Mouse (Mus musculus) right cerebral cortex, postnatal 10 days (tissue): ENCODE results near the gene Trp53rka.

Experiments
- DNase-seq, 2 experiments: peaks; one replicate each; pipeline ENCODE4 v3.0.0; 2021; ENCODE audit warnings: low spot score in 2 of 2

The Trp53rka gene

DNA sequence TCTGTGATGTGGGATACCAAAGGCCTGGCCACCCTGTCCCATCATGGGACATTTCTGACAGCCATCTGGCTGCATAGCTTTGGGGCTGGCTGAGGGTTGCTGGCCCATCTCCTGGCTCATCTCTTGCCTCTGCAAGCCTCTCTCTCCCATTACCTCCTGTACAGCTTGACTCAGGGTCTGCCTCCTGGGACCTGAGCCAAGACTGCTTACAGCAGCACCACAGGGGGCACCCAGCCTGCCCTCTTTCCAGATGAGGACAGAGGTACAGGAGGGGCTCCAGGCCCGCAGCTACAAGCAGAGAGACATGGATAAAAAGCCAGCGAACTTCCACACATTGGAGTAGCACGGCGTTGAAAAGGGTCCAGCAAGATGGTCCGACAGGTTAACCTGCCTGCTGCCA is 6.7 kb downstream of the Trp53rka start:
- peak; percentile 43 to 49 for DNase-seq

DNA sequence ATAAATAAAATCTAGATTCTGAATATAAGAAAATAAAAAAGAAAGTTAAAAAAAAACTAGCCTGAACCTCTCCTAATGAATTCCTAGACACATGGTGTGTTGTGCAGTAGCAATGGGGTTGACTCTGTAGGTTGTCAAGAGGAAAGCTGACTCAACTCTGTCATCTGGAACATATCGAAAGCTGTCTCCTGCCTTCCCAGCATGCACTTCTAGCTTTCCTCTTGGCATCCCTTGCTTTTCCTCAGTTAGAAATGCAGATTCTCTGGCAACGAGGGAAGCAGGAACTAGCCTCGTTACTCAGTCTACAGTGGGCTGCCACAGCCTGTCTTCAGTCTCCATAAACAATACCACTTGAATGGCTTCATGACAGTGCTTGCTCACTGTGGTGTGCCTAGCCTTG is 7.3 kb downstream of the Trp53rka start:
- DNase-seq = no peak

DNA sequence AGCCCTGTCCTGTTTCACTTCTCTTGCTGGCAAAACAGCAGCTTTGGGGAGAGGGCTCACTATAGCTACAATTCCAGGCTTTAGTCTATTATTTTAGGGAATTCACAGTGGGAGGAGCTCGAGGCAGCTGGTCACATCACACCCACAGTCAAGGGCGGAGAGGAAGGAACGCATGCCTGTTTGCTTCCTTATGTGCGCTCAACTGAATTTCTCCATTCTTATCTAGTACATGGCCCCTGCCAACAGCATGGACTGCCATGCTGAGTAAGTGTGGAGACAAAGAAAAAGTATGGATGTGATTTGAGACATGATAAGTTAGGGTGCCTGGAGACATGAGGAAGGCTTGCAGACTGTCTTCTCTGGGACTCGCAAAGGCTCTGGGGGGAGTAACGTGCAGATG is 9.0 kb downstream of the Trp53rka start:
- no peak for DNase-seq

DNA sequence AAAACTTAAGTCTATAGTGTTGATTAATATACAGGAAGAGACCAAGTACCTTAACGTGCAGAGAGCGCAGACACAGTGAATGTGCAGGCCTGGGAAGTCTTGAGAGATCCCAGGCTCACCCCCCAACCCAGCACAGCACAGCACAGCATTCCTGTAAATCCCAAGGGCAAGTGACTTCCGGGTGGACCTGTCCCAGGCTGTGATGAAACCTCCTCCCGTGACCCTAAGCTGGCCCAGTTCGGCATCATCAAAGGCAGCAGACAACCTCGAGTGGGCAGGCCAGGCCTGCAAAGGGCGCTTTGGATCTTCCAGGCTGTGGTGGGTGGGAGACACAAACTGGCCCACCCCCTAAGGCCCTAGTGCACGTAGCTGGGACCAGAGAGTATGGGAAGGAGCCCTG is 11.1 kb downstream of the Trp53rka start:
- no peak for DNase-seq

DNA sequence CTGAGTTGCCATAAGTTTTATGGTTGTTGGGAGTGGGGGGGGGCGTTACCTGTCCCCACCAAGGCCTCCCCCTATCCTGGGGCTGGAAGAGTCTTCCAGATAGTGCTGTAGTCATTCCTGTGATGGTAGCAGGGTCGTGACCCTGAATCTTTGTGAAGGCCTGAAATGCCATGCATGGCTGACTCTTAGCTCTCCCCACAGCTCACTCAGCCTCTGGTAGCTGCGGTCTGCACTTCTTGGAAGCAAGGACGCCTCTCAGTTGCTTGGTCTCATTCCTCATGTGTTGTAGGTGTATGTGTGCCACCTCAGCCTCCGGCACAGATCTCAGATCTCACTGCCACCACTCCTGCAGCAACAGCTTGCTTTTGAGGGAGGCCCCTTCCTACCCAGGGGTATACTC is 17.3 kb downstream of the Trp53rka start:
- no peak for DNase-seq

DNA sequence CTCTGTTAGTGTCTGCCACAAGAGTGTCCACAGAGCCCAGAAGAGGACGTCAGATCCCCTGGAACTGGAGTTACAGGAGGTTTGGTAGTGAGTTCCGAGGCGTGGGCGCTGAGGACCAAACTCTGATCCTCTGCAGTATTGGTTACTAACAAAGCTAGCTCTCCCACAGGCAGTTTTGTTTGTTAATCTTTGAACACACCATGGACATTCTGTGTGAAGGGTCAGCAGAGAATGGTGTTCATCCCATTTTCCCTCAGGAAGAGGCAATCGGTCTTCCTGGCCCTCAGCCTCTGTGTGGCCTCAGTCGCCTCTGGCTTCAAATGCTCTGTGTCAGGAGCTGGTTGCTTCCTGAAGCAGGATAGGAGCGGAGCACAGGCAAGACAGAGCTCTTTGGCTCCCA is 17.7 kb downstream of the Trp53rka start:
- DNase-seq = no peak

GRCm38 (mm10) chr2:165473003-165473402 is 20.1 kb downstream of the Trp53rka start, which contains the start of gene Slc13a3:
Gene Slc13a3, minus strand, starts transcription at chr2:165473230.
- DNase-seq = peak in 1 of 2 experiments; percentile 55

- DNase-seq = no peak
Observed at GRCm38 (mm10) chr2:165471943-165472342, 21.2 kb downstream of the Trp53rka start.

GRCm38 (mm10) chr2:165470167-165470566 is 23.0 kb downstream of the Trp53rka start:
- no peak for DNase-seq

DNA sequence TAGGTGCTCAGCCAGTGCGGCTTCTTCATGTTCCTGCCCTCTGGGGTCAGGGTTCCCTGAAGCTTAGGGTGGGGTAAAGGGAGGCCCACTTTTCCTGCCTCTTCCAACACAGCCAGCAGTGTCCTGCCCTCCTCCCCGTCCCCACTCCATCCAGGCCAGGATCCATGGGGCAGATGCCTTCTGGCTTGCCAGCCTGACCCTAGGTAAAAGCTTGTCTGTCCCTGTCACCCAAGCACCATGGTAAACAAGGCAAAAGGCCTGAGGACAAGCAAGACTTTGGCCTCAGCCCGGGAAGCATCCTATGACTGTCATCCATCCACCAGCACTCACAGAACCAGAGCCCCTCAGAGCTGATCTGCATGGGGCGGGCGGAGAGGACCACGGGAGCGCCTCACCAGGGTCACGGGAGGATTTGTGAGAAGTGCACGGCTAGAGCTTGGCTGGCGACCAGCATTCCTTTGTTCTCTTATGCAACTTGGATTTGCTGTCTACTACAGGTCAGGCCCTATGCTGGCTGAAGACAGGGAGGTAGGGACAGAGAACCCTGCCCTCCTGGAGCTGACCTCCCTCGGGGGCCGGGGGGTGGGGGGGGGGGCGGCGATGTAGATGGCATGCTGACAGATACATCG is 25.2 kb downstream of the Trp53rka start:
- DNase-seq = peak in 1 of 2 experiments; percentile 44

GRCm38 (mm10) chr2:165459663-165460062 is 33.5 kb downstream of the Trp53rka start:
- no peak for DNase-seq

DNA sequence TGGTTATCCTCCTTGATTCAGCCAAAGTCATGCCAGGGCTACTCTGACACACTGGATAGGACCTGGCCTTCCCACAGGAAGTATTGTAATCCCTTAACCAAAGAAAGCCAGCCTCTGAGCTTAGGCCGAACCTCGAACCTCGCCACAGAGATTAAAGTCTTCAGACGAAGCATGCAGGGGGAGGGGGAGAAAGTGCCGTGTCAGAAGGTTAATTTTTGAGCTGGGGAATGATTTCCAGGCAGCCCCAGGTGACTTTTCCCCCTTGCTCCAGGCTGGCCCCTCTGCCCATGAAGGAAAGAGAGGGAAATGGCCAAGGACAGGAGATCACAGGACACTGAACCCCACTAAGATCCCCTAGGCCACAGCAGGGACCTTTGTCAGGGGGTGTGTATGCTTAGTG is 34.9 kb downstream of the Trp53rka start:
- no peak for DNase-seq

DNA sequence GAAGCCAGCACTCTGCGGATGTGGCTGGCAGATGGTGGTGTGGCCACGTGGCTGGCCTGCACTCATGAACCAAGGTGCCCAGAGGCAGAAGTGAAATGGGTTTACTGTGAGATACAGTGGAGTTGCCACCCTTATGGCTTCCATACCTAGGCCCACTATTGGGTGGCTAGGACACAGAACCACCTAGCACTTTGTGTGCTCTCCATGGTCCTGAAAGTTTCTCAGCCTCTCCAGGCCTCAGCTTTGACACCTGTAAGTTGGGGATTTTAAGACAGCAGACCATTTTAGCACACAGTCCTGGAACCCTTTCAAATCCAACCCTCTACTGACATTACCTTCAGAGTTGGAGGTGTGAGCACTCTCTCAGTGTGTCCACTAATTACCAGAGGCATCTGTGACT is 36.4 kb downstream of the Trp53rka start:
- no peak for DNase-seq

DNA sequence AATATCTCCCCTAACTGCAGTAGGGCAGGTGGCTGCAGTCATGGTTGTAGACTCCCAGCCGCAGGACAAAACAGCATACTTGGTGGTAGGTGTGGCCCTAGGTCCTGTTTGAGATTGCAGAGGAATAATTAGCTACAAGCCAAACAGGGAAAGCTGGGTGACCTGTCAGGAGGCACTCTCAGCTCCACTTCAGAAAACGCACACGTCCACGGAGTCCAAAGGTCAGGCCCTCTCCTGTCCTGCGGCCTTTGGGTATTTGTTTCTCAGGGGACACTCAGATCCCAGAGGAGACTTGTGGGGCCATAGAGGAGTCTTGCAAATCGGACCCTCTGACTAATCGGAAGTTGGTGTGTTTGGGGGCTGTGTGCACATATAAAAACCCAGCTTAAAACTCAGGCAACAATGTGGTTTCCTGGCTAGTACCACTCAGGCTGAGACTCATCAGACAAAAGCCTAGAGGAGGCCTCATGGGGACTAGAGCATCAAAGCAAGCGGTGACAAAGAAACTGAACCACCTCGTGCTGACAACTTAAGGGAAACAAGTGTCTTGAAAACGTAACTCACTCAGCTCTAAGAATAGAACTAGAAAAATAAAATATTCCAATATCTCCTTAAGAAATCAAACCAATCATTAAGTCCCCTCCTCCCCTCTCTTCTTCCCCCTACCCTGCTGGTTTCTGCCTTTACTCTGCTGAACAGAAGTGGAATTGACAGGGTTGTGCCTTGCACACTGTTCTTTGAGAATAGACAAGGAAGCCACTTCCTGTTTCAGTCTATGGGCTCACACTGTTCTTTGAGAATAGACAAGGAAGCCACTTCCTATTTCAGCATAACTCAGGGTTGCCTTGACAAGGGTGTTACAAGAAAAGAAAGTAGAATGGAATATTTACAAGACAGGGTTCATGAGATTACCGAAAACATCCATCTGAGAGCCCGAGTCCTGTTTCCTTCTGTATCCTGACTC is 40.1 kb downstream of the Trp53rka start:
- no peak for DNase-seq

DNA sequence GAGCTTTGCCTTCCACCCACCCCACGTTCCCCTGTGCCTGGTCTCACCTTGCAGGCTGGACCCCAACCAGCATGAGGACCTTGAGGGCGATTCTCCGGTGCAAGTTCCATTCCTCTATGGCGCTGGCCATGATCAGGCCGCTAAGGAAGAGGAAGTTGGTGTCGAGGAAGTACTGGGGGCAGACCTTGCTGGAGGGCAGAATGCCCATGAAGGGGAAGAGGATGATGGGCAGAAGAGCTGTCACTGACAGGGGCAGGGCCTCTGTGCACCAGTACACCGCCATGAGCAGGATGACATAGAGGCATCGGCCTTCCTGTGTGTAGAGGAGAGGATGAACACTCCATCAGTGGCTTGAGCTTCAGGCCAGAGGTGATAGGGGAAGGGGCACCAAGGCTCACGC is 44.6 kb downstream of the Trp53rka start:
- DNase-seq = no peak

GRCm38 (mm10) chr2:165444861-165445260 is 48.3 kb downstream of the Trp53rka start:
- DNase-seq = no peak

DNA sequence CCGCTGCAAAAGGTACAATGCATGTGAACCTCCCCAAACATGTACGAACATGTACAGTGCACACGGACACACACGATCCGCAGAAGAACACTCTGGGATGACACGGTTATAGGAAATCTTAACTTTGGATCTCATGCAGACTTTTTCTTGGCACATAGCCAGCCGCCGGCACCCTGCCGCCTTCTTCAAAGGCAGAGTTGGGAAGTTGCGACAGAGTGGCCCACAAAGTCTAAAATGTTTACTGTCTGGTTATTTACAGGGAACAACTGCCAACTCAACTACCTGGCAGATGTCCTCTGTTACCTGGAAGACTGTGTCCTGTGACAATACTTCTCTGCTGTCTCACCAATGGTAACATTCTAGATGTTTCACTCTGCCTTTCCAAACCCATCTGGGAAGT is 50.1 kb downstream of the Trp53rka start:
- peak in 1 of 2 experiments; percentile 38 for DNase-seq

DNA sequence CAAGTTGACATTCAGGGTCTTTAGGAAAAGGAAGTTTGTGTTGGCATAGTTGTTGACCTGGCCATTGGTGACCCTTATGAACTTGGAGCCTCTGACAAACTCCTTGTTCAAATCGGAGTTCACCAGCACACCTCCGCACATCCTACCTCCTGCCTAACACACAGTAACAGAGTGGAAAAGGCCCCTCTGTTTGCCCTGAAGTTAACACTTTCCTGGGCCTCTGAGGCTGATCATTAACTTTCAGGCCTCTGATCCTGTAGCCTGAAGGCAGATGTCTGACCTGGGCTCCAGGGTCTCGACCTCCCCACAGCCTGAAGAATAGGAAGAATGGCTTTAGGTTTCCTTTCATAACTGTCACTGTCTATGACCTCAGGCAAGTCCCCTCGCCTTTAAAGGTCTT is 51.5 kb downstream of the Trp53rka start:
- no peak for DNase-seq
